Mouse (Mus musculus) small intestine, adult 2 months (tissue): ENCODE results near the gene Traf1.

Experiments used
- CTCF ChIP-seq: fragments of 200-500 bp; IDR thresholded peaks from 2 replicates; pipeline ENCODE4 v1.5.1; 2012; ENCODE audit warnings: low read depth, mild to moderate bottlenecking, control low read depth, inconsistent platforms, low read length, moderate library complexity, mixed read lengths; ENCODE audit not compliant: insufficient replicate concordance, insufficient read length; ENCODE audit errors: extremely low read depth
- POLR2A ChIP-seq: fragments of 200-500 bp; IDR thresholded peaks from 2 replicates; pipeline ENCODE4 v1.6.1; 2012; ENCODE audit warnings: low read depth, mild to moderate bottlenecking, control low read depth, inconsistent platforms, low read length, moderate library complexity

DNA sequence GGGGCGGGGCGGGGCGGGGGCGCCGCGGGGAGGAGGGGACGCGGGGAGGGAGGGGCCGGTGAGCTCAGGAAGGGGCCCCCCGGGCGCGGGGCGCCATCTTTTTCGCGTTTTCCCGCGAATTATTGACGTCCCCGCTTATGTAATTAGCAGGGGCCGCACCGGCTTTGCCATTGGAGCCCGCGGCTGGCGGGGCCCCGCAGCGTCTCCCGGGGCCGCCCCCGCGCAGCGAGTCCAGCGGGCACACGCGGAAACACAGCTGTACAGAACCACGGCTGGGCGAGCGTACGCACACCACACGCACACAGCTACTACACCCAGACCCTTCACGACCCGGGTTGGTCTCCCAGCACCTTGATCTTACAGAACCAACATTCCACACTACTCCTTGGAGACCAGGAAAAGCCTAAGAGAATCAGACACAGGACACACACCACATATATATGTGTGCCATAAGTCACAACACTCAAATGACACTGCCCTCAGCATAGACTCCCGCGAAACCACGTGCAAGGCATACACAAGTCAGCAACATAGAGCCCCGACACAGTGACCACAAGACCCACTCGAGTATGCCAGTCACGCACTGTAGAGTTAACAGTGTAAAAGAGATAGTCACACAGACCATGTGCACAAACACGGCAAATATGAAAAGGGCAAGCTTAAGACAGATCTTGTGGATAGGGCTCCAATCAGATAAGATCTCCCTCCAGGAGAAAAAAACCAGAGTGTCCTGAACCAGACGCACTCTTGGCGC lies 47.3 kb downstream of the Traf1 start:
- TF ChIP-seq CTCF (no peak), POLR2A (no peak)
